Mouse (Mus musculus) CH12.LX (cell line): Measurements from ENCODE around the gene Ror2. TPM values are rescaled to one million over a fixed set of nuclear protein-coding genes. Genes with fewer than 3 reads are reported as not detected.

Experiments
- DNase-seq: peaks from one replicate; pipeline ENCODE4 v3.0.0-alpha.2; 2013; ENCODE audit errors: extremely low read depth
- H3K27ac ChIP-seq: 2 replicates; pipeline ENCODE4 v1.5.1; 2012; ENCODE audit warnings: low read depth, mild to moderate bottlenecking, control low read depth, moderate library complexity; ENCODE audit not compliant: insufficient read depth
- H3K27me3 ChIP-seq: replicated peaks from 2 replicates; pipeline ENCODE3; 2012; ENCODE audit warnings: inconsistent platforms
- H3K36me3 ChIP-seq, 2 experiments: replicated peaks in 1 of 2; 2 replicates each; pipeline versions ENCODE3 to v1.6.1; 2012; ENCODE audit warnings: inconsistent platforms in 1 of 2, low read length in 1 of 2, mild to moderate bottlenecking in 1 of 2, mixed read lengths in 1 of 2, moderate library complexity in 1 of 2; ENCODE audit not compliant: control insufficient read depth in 1 of 2, insufficient read depth in 1 of 2
- H3K4me1 ChIP-seq, 2 experiments: 2 replicates each; pipeline ENCODE4 v1.6.1; 2012; ENCODE audit warnings: inconsistent platforms in 1 of 2, moderate library complexity in 1 of 2; ENCODE audit not compliant: insufficient read depth in 2 of 2, control insufficient read depth in 1 of 2
- H3K4me2 ChIP-seq: 2 replicates; pipeline ENCODE4 v1.6.1; 2012; ENCODE audit warnings: low read depth, mild to moderate bottlenecking, control low read depth; ENCODE audit not compliant: poor library complexity, insufficient read depth, severe bottlenecking
- H3K4me3 ChIP-seq, 3 experiments: fragments of 150-350 bp in 1 of 3; sonication (generic) in 1 of 3; replicated peaks in 1 of 3; 2 replicates each; pipeline versions ENCODE3 to v1.5.1; 2011 to 2012; ENCODE audit warnings: low read depth in 2 of 3, low read length in 2 of 3, mild to moderate bottlenecking in 2 of 3, moderate library complexity in 2 of 3, control low read depth in 1 of 3, improper control_type of control experiment in 1 of 3, inconsistent platforms in 1 of 3, mixed read lengths in 1 of 3; ENCODE audit not compliant: poor library complexity in 1 of 3
- H3K79me2 ChIP-seq: replicated peaks from 2 replicates; pipeline ENCODE4 v1.6.1; 2012; ENCODE audit warnings: mild to moderate bottlenecking, moderate library complexity; ENCODE audit not compliant: control insufficient read depth, poor library complexity, insufficient read depth, severe bottlenecking; ENCODE audit errors: extremely low read depth
- H3K9ac ChIP-seq: 2 replicates; pipeline ENCODE4 v1.6.1; 2012; ENCODE audit warnings: low read depth, mild to moderate bottlenecking, control low read depth, moderate library complexity; ENCODE audit not compliant: insufficient read depth
- H3K9me3 ChIP-seq: replicated peaks from 2 replicates; pipeline ENCODE3; 2012; ENCODE audit warnings: low read length, inconsistent platforms, mixed read lengths
- BHLHE40 ChIP-seq: IDR thresholded peaks from 2 replicates; pipeline ENCODE4 v1.6.1; 2011; ENCODE audit warnings: mild to moderate bottlenecking, low read depth, low read length, improper control_type of control experiment
- CHD1 ChIP-seq: IDR thresholded peaks from 2 replicates; pipeline ENCODE4 v1.6.1; 2012; ENCODE audit warnings: low read depth, low read length, improper control_type of control experiment, inconsistent platforms
- CHD2 ChIP-seq: IDR thresholded peaks from 2 replicates; pipeline ENCODE4 v1.6.1; 2011; ENCODE audit warnings: low read length, improper control_type of control experiment
- CTCF ChIP-seq, 2 experiments: IDR thresholded peaks in 1 of 2; conservative IDR thresholded peaks in 1 of 2; 2 replicates each; pipeline ENCODE4 v1.5.1; 2011 to 2012; ENCODE audit warnings: low read depth in 2 of 2, low read length in 2 of 2, improper control_type of control experiment in 1 of 2, inconsistent platforms in 1 of 2, mild to moderate bottlenecking in 1 of 2, moderate library complexity in 1 of 2
- E2F4 ChIP-seq: IDR thresholded peaks from 2 replicates; pipeline ENCODE4 v1.6.1; 2011; ENCODE audit warnings: low read depth, low read length, improper control_type of control experiment; ENCODE audit not compliant: insufficient replicate concordance
- ETS1 ChIP-seq: conservative IDR thresholded peaks from 2 replicates; pipeline ENCODE4 v1.6.1; 2012; ENCODE audit warnings: low read depth, mild to moderate bottlenecking, inconsistent platforms, low read length, improper control_type of control experiment, moderate library complexity
- HCFC1 ChIP-seq: IDR thresholded peaks from 2 replicates; pipeline ENCODE4 v1.6.1; 2012; ENCODE audit warnings: low read depth, mild to moderate bottlenecking, inconsistent platforms, low read length, improper control_type of control experiment
- IRF4 ChIP-seq: IDR thresholded peaks from 2 replicates; pipeline ENCODE4 v1.6.1; 2014; ENCODE audit warnings: low read depth, mild to moderate bottlenecking, inconsistent platforms, low read length, improper control_type of control experiment
- JUN ChIP-seq: IDR thresholded peaks from 2 replicates; pipeline ENCODE4 v1.6.1; 2011; ENCODE audit warnings: low read depth, mild to moderate bottlenecking, low read length, improper control_type of control experiment, moderate library complexity; ENCODE audit not compliant: insufficient read depth
- JUND ChIP-seq: conservative IDR thresholded peaks from 2 replicates; pipeline ENCODE4 v1.6.1; 2011; ENCODE audit warnings: low read depth, low read length, improper control_type of control experiment
- MAFK ChIP-seq: IDR thresholded peaks from 2 replicates; pipeline ENCODE4 v1.6.1; 2011; ENCODE audit warnings: low read length, improper control_type of control experiment; ENCODE audit not compliant: insufficient replicate concordance
- MAX ChIP-seq: IDR thresholded peaks from 2 replicates; pipeline ENCODE4 v1.6.1; 2011; ENCODE audit warnings: low read length, improper control_type of control experiment
- MAZ ChIP-seq: IDR thresholded peaks from 2 replicates; pipeline ENCODE4 v1.6.1; 2012; ENCODE audit warnings: low read depth, mild to moderate bottlenecking, inconsistent platforms, low read length, improper control_type of control experiment, moderate library complexity
- MEF2A ChIP-seq: IDR thresholded peaks from 2 replicates; pipeline ENCODE4 v1.6.1; 2014; ENCODE audit warnings: low read depth, mild to moderate bottlenecking, inconsistent platforms, low read length, improper control_type of control experiment, borderline replicate concordance
- MXI1 ChIP-seq: IDR thresholded peaks from 2 replicates; pipeline ENCODE4 v1.6.1; 2011; ENCODE audit warnings: mild to moderate bottlenecking, low read depth, low read length, improper control_type of control experiment
- MYC ChIP-seq: IDR thresholded peaks from 2 replicates; pipeline ENCODE4 v1.6.1; 2011; ENCODE audit warnings: low read depth, mild to moderate bottlenecking, improper control_type of control experiment, low read length
- PAX5 ChIP-seq: IDR thresholded peaks from 2 replicates; pipeline ENCODE4 v1.6.1; 2012; ENCODE audit warnings: low read length, inconsistent platforms, mixed read lengths
- POLR2A ChIP-seq: IDR thresholded peaks from 2 replicates; pipeline ENCODE4 v1.6.1; 2011; ENCODE audit warnings: low read depth, mild to moderate bottlenecking, improper control_type of control experiment, low read length
- RAD21 ChIP-seq: IDR thresholded peaks from 2 replicates; pipeline ENCODE4 v1.6.1; 2011; ENCODE audit warnings: low read depth, mild to moderate bottlenecking, low read length, improper control_type of control experiment, moderate library complexity
- RCOR1 ChIP-seq: conservative IDR thresholded peaks from 2 replicates; pipeline ENCODE4 v1.6.1; 2012; ENCODE audit warnings: low read depth, mild to moderate bottlenecking, inconsistent platforms, low read length, improper control_type of control experiment
- SIN3A ChIP-seq: IDR thresholded peaks from 2 replicates; pipeline ENCODE4 v1.6.1; 2012; ENCODE audit warnings: low read length, improper control_type of control experiment, inconsistent platforms
- SMC3 ChIP-seq: IDR thresholded peaks from 2 replicates; pipeline ENCODE4 v1.6.1; 2011; ENCODE audit warnings: low read depth, low read length, improper control_type of control experiment
- TBP ChIP-seq: conservative IDR thresholded peaks from 2 replicates; pipeline ENCODE4 v1.6.1; 2011; ENCODE audit warnings: low read depth, low read length, improper control_type of control experiment
- USF1 ChIP-seq: IDR thresholded peaks from 2 replicates; pipeline ENCODE4 v1.6.1; 2014; ENCODE audit warnings: low read depth, mild to moderate bottlenecking, inconsistent platforms, low read length, improper control_type of control experiment
- USF2 ChIP-seq: conservative IDR thresholded peaks from 2 replicates; pipeline ENCODE4 v1.6.1; 2011; ENCODE audit warnings: low read depth, low read length, improper control_type of control experiment
- ZC3H11A ChIP-seq: IDR thresholded peaks from 2 replicates; pipeline ENCODE4 v1.6.1; 2012; ENCODE audit warnings: low read depth, mild to moderate bottlenecking, inconsistent platforms, low read length, improper control_type of control experiment
- ZKSCAN1 ChIP-seq: IDR thresholded peaks from 2 replicates; pipeline ENCODE4 v1.6.1; 2012; ENCODE audit warnings: low read depth, inconsistent platforms, low read length, improper control_type of control experiment, borderline replicate concordance
- dilution Hi-C: fragments of 300-500 bp; cut with MboI; formaldehyde crosslinking; loops from 2 replicates; pipeline ENCODE4 v1.14.3; 2020; ENCODE audit warnings: low sequenced_read_pairs; ENCODE audit not compliant: extremely low pct_unique_long_range_greater_than_20kb, extremely low pct_ligation_motif_present
- in situ Hi-C: fragments of 300-500 bp; cut with MboI; formaldehyde crosslinking; loops from 3 replicates; pipeline ENCODE4 v1.14.3; 2019; ENCODE audit warnings: low sequenced_read_pairs, low pct_ligation_motif_present, low pct_unique_long_range_greater_than_20kb, mixed read lengths
- polyA plus RNA-seq: library from polyadenylated mRNA; unstranded; fragments of >175 nt; gene quantifications from 2 replicates; pipeline ENCODE4 v1.2.1, GENCODE M21; 2012; ENCODE audit warnings: low read depth; ENCODE audit not compliant: insufficient read length
- total RNA-seq, 2 experiments: library from RNA; depleted of rRNA; stranded (reverse); fragments of 300-350 nt in 1 of 2; fragments of >200 nt in 1 of 2; gene quantifications; 2 replicates each; pipeline ENCODE4 v1.2.3; 2012 to 2014

The Ror2 gene
- total and polyA plus RNA-seq, 3 experiments: 0.13 to 0.63 (median 0.16) TPM

DNA sequence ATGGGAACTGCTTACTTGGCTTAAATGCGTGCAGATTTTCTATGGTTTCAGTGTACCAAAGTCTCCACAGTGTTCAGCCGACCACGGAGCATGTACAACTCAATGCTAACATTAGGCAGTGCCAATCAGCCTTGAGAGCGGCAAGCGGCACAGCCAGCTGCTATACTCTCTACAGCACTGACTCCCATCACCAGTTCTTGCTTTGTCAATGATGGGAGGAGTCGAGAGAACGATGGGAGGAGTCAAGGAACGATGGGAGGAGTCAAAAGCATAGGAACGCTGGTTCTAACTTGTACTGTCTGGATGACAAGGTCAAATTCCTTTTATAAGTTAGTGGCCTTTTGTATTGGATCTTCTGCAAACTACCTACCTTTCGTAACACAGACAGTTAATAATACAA, 7.0 kb downstream of the Ror2 start:
- TF ChIP-seq USF2 (no peak), CTCF (conservative IDR thresholded peaks at IDR 0.05 in 1 of 2, IDR thresholded peaks at IDR 0.05 in 1 of 2; ENCODE audit: low read depth in 2 of 2, low read length in 2 of 2) (no peak), JUND (no peak), ZKSCAN1 (no peak), CHD2 (no peak), SIN3A (no peak), RAD21 (no peak), ZC3H11A (no peak), POLR2A (no peak), PAX5 (no peak), MAX (no peak), SMC3 (no peak), BHLHE40 (no peak), MAFK (no peak), CHD1 (no peak), MXI1 (no peak), USF1 (no peak), ETS1 (no peak), JUN (no peak)
- Histone ChIP-seq H3K9ac (no peak overlapping the region), H3K4me1 (peaks cover 0 to 15% of the 10 kb centered on the region in 2 experiments; a peak in 3 of 4 replicates), H3K79me2 (no peaks in the 10 kb centered on the region), H3K4me2 (no peak overlapping the region), H3K4me3 (no peak overlapping the region), H3K27me3 (no peaks in the 10 kb centered on the region), H3K27ac (no peak overlapping the region), H3K36me3 (no peaks in the 10 kb centered on the region), H3K9me3 (no peaks in the 10 kb centered on the region)
- DNase-seq: no peak
- in situ Hi-C loops: no loop called here
- dilution Hi-C loops: no loop called here

DNA sequence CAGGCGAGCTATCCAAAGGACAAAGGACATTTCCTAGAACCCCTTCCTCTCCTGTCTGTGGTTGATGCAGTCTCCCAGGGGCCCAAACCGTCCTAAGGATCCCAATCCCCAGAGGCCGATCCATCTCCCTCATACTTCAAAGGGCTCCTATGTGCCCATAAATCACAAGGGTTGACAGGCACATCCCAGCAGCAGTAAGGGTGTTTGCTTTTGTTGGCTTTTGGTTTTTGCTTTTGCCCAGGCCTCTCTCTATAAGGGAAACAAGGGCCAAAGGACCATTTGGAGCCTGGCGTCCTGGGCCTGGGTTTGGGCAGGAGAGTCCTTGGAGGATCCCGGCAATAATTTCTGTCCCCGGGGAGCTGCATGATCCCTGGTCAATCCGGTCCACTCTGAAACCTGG, 9.5 kb downstream of the Ror2 start:
- no peak overlapping the region for H3K4me3 ChIP-seq
- dilution Hi-C loops (no loop called here), in situ Hi-C loops (no loop called here)

More for the DNA sequence above, 9.5 kb downstream of the Ror2 start:
- H3K9ac ChIP-seq: no peak overlapping the region
- no peak for DNase-seq
- H3K4me2 ChIP-seq: no peak overlapping the region
- no peaks in the 10 kb centered on the region for H3K36me3 ChIP-seq
- peaks cover 2% of the 10 kb centered on the region for H3K9me3 ChIP-seq
- H3K79me2 ChIP-seq: no peaks in the 10 kb centered on the region
- H3K4me1 ChIP-seq: peaks cover 0 to 17% of the 10 kb centered on the region in 2 experiments; a peak in 3 of 4 replicates
- H3K27ac ChIP-seq: no peak overlapping the region
- no peak for TF ChIP-seq POLR2A
- TF ChIP-seq RCOR1: no peak
- no peak for TF ChIP-seq IRF4
- TF ChIP-seq USF1: no peak
- no peak for TF ChIP-seq SMC3
- no peak for TF ChIP-seq SIN3A
- TF ChIP-seq BHLHE40: no peak
- no peak for TF ChIP-seq TBP
- TF ChIP-seq MEF2A: no peak
- TF ChIP-seq JUND: no peak
- no peak for TF ChIP-seq MAZ
- TF ChIP-seq E2F4: no peak
- no peak for TF ChIP-seq HCFC1
- no peak for TF ChIP-seq MAX
- no peak for TF ChIP-seq MYC
- TF ChIP-seq, all 38 proteins: peak for 0
- no peaks in the 10 kb centered on the region for H3K27me3 ChIP-seq
